Mouse (Mus musculus) inflammation-experienced regulatory T-cells, adult 6 months (primary cell): ENCODE measurements around the gene Naip2. TPM values are rescaled to one million over a fixed set of nuclear protein-coding genes. Genes with fewer than 3 reads are reported as not detected.
"Not testable (repeated sequence)": the region's sequence is repeated elsewhere in the genome, so short reads cannot be mapped to it uniquely, and the experiment has no call there.

Source experiments
- ATAC-seq: one replicate; pipeline ENCODE4 v1.8.0; 2017
- polyA plus RNA-seq, 3 experiments: library from polyadenylated mRNA; unstranded; fragments of 100-300 nt; shearing (Covaris generic); gene quantifications; one replicate each; pipeline ENCODE4 v1.2.1; 2017

Naip2 gene
- polyA plus RNA-seq, result 10 to 100 TPM; 12.4 to 12.5 (median 12.4) TPM

- ATAC-seq, result peak; percentile 92
Observed at GRCm38 (mm10) chr13:100201659-100202333, at the start of gene Naip2. Gene Naip2, minus strand, starts transcription at chr13:100202092.

GRCm38 (mm10) chr13:100246896-100247519, 45.1 kb upstream of the Naip2 start:
- ATAC-seq, result peak; percentile 82

GRCm38 (mm10) chr13:100246223-100246622, 44.3 kb upstream of the Naip2 start, which contains the start of gene Naip5:
Gene Naip5, minus strand, starts transcription at chr13:100246323.
- ATAC-seq, result not testable (repeated sequence)

DNA sequence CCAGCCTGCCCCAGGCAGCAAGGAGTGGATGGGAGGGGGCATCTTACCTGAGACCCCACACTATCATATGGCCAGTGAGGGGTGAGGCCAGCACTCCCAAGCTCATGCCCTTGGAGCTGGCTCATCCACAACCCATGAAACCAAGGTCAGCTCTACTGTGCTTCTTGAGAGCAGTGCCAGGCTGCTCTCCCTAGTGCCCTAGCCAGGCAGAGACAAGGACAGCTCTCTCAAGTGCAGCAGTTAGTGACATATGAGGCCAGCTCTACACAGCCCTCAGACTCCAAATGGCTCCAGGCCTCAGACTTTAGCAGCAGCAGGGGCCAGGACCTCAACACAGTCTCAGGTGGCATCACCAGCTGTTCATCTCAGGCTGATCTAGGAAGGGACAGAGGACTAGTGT, 41.8 kb upstream of the Naip2 start:
- ATAC-seq, result no peak

- ATAC-seq, result not testable (repeated sequence)
Observed at GRCm38 (mm10) chr13:100213683-100214082, 11.8 kb upstream of the Naip2 start.

DNA sequence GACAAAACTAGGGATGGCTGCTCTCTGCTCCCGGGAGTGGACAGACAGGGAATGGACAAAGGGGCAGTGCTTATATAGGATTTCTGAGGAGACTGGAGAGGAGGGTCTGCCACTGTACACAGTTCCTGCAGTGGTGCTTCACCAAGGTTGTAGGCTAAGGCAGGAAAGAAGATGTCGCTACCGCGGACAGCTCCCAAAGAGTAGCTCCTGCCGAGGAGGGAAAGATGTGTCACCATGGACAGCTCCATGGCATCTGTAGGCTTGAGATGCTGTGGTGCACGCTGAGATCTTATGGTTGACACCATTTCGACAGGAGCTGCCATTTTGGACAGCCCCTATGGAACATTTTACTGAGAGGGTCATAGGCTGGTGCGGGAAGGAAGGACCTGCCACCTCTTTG, 8.6 kb upstream of the Naip2 start:
- no peak for ATAC-seq

DNA sequence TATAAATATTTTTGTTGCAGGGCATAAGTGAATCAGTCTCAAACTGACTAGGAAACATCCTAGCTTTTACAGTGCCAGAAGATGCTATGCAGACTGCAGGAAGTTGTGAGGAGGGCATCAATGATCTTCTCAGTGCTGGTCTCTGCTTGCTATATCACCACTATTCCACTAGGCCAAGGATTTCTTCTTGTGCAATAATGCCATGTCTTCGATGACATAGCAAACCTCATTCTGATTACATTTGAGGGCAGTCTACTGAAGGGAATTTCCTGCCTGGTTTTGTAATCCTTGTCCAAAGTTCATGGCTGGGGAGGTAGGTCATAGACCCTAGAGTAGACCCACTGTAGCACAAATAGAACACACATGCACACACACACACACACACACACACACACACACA, 1.4 kb upstream of the Naip2 start:
- ATAC-seq, result no peak

DNA sequence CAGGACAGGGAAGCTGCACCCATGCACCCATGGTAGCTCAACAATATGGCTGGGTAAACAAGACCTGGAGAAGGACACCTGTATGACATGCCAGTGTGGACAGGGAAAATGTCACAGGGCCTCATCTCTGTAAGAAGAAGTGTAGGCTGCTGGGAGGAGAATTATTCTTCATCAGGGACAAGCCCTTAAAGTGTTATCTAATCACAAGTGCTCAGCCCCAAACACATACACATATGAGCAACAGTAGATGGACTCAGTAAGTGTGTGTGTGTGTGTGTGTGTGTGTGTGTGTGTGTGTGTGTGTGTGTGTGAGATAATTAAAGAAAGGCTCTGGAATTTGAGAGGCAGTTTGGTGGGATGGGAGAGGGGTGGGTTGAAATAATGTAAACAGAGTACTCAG, 1.1 kb downstream of the Naip2 start:
- ATAC-seq, result no peak

- no peak for ATAC-seq
Observed at GRCm38 (mm10) chr13:100195421-100195820, 6.5 kb downstream of the Naip2 start.

DNA sequence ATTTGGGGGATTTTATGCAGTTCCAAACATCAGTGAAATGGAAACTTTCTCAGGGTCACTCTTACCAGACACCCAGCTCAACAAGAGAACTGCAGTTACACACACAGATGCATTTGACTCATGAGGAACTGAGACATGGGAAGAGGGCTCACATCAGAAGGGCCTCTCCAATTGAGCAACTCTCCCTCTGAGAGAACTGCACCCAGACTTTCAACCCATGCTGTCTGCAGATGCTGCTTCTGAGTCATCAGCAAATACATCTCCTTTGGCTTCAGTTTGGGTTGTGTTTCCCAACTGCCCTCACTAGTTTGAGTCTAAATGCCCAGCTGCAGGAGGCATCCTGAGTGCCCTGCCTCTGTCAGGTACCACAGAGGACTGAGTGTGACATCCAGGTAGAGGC, 18.8 kb downstream of the Naip2 start:
- not testable (repeated sequence) for ATAC-seq

- not testable (repeated sequence) for ATAC-seq
Observed at GRCm38 (mm10) chr13:100174360-100174759, 27.5 kb downstream of the Naip2 start.

DNA sequence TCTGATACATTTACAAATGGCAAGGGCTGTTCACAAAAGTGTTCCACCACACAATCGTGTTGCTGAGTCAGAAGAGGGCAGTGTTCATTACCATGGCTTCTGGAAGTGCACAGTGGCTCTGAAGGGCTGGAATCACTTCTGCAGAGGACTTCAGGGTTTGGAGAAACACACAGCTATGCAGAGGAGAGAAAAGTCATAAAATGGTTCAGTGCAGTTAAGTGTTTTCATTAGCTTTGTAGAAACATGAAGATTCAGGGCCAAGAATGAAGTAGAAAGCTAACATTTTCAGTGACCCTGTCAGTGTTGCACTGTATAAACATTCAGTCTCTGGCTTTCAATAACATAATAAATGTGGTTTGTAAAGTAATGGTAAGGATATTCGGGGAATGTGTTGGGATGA, 35.5 kb downstream of the Naip2 start:
- ATAC-seq, result not testable (repeated sequence)

DNA sequence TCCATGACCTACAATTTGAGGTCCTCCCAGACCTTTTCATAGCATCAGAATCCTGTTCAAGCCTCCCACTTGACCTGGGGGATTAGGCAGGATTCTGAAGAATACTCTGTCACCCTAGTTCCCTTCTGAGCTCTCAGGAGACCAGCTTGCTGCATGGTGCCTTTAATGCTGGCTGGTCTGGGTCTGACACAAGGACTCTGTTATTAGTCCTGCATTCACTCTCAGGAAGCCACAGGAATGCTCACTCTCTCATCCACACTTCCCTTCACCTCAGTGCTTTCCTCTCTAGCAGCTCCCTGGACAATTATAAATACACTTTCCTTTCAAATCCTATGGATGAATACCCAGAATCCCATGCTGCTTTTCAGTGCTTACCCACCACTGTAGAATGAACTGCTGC, 39.4 kb downstream of the Naip2 start:
- ATAC-seq, result not testable (repeated sequence)

GRCm38 (mm10) chr13:100161171-100161870, 40.6 kb downstream of the Naip2 start:
- ATAC-seq, result not testable (repeated sequence)

DNA sequence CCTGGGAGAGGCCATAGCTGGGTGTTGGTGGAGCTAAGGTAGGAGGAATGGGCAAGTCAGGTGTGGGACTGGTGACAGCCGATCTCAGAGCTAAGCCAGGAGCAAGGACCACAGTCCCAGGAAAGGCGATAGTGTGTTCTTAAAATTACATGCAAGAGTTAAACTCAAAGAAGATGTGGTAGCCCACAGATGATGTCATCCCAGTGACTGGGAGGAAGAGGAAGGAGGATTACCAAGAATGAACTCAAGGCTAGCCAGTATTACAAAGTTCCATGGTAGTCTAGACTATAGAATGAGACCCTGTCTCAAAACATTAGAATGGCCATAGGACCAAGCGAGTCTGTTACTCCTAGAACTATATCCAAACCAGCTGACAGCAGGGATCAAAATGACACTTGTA, 45.3 kb downstream of the Naip2 start:
- no peak for ATAC-seq

DNA sequence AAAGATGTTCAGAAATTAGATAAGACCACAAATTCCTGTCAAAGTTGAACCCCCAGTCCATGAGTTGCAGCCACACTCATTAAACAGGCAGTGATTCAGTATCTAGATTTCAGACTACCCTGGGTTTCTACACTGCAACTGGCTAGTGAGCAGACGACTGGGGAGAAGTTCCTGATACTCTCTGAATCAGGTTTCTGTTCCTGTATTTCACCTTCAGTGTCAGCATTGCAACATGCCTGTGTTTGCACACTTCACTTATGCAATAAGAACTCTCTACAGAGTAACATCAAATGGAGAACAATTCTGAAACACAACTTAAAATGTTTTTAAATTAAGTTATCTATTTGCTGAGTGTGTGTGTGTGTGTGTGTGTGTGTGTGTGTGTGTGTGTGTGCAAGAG, 49.2 kb downstream of the Naip2 start:
- no peak for ATAC-seq

DNA sequence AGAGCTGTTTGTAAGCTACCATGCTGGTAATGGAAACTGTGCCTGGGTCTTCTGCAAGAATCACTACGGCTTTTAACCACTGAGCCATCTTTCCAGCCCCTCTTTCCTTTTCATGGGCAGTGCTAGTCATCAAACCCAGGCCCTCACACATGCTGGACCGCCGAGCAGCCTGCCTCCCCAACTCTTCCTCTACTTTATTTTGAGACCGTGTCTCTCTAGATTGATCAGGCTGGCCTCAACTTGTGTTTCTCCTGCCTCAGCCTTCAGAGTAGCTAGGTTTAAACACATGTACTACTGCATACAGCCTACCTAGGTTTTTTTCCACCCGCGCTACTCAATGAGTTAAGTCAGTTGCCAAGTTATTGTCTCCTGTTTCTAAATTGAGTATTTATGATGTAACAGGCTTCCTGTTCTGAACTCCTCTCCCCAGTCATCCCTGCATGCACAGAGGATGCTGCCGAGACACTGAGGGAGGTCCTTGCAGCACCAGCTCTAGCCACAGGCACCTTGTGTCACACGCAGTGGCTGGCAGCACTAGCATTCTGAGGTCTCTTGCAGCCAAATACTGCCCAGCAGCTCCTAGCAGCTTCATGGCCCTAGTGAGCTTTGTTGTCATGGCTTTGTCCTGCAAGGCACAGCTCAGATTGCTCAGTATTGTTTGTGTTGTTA, 60.1 kb downstream of the Naip2 start:
- no peak for ATAC-seq

- ATAC-seq, result peak; percentile 8
Observed at GRCm38 (mm10) chr13:100125258-100125643, 76.6 kb downstream of the Naip2 start.

DNA sequence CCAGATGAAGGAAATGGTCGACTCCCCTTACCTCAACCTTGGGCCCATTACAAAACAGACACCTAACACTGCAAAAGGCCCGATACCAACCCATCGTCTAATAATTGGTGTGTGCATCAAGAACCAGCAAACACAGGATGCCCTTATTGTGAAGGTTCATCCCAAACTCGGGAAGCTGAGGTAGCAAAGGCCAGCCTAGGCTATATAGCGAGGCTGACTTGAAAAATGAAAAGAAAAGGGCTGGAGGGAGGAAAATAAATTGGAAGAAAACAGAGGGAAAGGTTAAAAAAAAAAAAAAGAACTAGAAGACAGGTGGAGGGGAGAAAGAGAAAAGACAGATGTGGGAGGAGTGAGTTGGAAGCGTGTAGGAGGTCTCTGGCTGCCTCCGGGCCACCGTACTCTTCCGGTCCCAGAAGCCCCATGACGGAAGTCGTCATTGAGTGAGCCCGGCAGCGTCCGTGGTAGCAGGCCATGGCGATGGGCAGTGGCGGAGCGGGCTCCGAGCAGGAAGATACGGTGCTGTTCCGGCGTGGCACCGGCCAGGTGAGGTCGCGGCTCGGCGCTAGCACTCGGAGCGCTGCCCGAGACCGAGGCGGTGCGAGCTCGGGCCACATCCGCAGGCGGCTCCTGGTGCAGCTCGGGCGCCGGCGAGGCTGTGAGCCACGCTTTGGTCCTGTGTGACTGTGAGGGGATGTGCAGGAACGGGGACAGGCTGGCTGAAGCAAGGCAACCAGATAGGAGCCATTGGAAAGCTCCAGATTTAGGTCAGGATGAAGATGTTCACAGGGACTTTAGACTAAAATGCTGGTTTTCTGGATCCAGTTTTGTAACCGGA, 77.3 kb downstream of the Naip2 start, which contains the start of gene Smn1:
TSS of gene Smn1 (plus strand) at position 430 of the 835 bp plus-strand sequence.
- peak; percentile 97 for ATAC-seq

- ATAC-seq, result no peak
Observed at GRCm38 (mm10) chr13:100123970-100124369, 77.9 kb downstream of the Naip2 start.

- ATAC-seq, result no peak
Observed at GRCm38 (mm10) chr13:100112218-100112972, 89.5 kb downstream of the Naip2 start.
